7 mouse cellular contexts compared by ENCODE assay signal in the genomic region with DNA sequence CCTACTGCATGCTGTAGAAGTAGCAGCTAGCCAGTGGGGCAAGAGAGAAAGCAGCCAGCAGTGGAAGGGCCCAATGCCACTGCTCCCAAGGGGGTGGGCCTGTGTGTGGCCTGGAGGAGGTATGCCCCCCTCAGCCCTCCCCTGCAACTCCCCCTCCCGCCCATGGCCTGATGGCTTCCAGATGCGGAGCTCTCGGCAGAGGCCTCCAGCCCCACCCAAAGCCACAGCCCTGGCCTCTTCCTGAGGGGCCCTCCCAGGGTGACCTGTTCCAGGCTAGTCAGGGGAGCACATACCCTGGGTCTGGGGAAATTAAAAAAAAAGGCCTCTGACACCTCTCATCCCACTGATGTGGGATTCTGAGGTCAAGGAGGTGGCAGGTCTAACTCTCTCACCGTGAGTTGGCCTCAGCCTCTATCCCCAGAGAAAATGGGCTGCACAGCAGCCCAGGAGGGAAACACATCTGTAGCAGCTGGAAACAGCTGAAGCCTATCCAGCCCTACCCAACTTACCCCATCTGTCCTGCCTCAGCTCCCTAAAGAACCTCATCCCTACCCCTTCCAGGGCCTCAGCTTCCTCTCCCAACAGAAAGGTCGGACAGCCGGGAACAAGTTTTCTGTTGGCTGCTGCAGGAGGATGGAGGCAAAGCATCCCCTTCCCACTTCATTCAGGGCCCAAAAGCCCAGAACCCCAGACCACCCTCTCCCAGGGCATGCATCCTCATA. TPM values are rescaled to one million over a fixed set of nuclear protein-coding genes. Genes with fewer than 3 reads are reported as not detected.
A peak's percentile ranks its signal among the peaks of the same experiment; 100 is the strongest.
DNase-seq lines count a peak whose midpoint lies in the region; ATAC-seq and TF ChIP-seq lines count a peak whose summit lies in the region.

No protein-coding gene starts in this region.

- intact Hi-C loops in left cerebral cortex, postnatal 4 days (cut with DNase I) = no loop called here

- no peaks in the 10 kb centered on the region for H3K36me3 ChIP-seq in hindbrain, postnatal 0 days (ENCODE audit: insufficient read depth, low read length)
- H3K36me3 ChIP-seq in neural tube, embryonic 11.5 days (ENCODE audit: control insufficient read depth, insufficient read depth, low read length) = no peaks in the 10 kb centered on the region

- H3K4me1 ChIP-seq in hindbrain, postnatal 0 days (ENCODE audit: insufficient read depth, low read length) = peaks cover 15% of the 10 kb centered on the region
- H3K4me1 ChIP-seq in neural tube, embryonic 11.5 days (ENCODE audit: control insufficient read depth, insufficient read depth, low read length) = peaks cover 15% of the 10 kb centered on the region; the same call in 1 of the 2 replicates

- no peak overlapping the region for H3K4me3 ChIP-seq in hindbrain, postnatal 0 days (ENCODE audit: low read length)
- H3K4me3 ChIP-seq in neural tube, embryonic 11.5 days (ENCODE audit: low read depth, low read length) = no peak overlapping the region

- H3K27ac ChIP-seq in hindbrain, postnatal 0 days = no peak overlapping the region
- H3K27ac ChIP-seq in neural tube, embryonic 11.5 days (ENCODE audit: low read depth, low read length) = 0 out of 2 replicates have a peak overlapping the region, but pooled peaks have one; percentile 42

- WGBS in hindbrain, postnatal 0 days = 76% methylated on average over 6 of the region's 6 CpGs
- 39% methylated on average over 6 of the region's 6 CpGs for WGBS in neural tube, embryonic 11.5 days

- H3K27me3 ChIP-seq in hindbrain, postnatal 0 days (ENCODE audit: insufficient read depth, low read length) = no peaks in the 10 kb centered on the region
- no peaks in the 10 kb centered on the region for H3K27me3 ChIP-seq in neural tube, embryonic 11.5 days (ENCODE audit: control insufficient read depth, insufficient read depth, low read length)

- no peaks in the 10 kb centered on the region for H3K9me3 ChIP-seq in hindbrain, postnatal 0 days (ENCODE audit: low read length)
- no peaks in the 10 kb centered on the region for H3K9me3 ChIP-seq in neural tube, embryonic 11.5 days (ENCODE audit: control insufficient read depth, low read length)

- H3K9ac ChIP-seq in hindbrain, postnatal 0 days (replicated peaks; ENCODE audit: low read length) = 0 out of 2 replicates have a peak overlapping the region, but pooled peaks have one; percentile 13
- peak overlapping the region; percentile 3; the same call in 1 of the 2 replicates for H3K9ac ChIP-seq in neural tube, embryonic 11.5 days (ENCODE audit: low read length)

- 0 out of 2 replicates have a peak, but pooled peaks have one; percentile 28 for ATAC-seq in hindbrain, postnatal 0 days
- no peak for ATAC-seq in neural tube, embryonic 11.5 days (ENCODE audit: insufficient read depth, low FRiP score, low TSS enrichment)

- no peak overlapping the region for H3K4me2 ChIP-seq in hindbrain, postnatal 0 days (ENCODE audit: low read depth, low read length)
- no peak overlapping the region; the same call in 1 of the 2 replicates for H3K4me2 ChIP-seq in neural tube, embryonic 11.5 days (ENCODE audit: low read depth)

- DNase-seq in 3134 (ENCODE audit: extremely low read depth, insufficient read length, low spot score) = peak; percentile 84
- DNase-seq in 416B (ENCODE audit: low read depth) = peak; percentile 77
- DNase-seq in gastrocnemius, adult 18-20 months (ENCODE audit: low spot score) = peak; percentile 56
- no peak for DNase-seq in hindbrain, postnatal 0 days (ENCODE audit: low spot score)
- peak; percentile 53 for DNase-seq in neural tube, embryonic 11.5 days (ENCODE audit: low spot score)
- DNase-seq in left cerebral cortex, postnatal 4 days = no peak
- DNase-seq in right cerebral cortex, adult 18-20 months = no peak

- TF ChIP-seq CTCF in hindbrain, postnatal 0 days (IDR thresholded peaks at IDR 0.05; ENCODE audit: low read depth) = no peak

RNA-seq across cellular contexts. Expression of gene Tfap4, which starts 6.7 kb away (rescaled TPM):
- total RNA-seq in gastrocnemius, adult 18-20 months (2021) = 1 to 10 TPM; 2.7 to 2.9 TPM
- 7.8 and 9.3 TPM in 2 replicates for total RNA-seq in hindbrain, postnatal 0 days (2014; rRNA removed)
- polyA plus RNA-seq in hindbrain, postnatal 0 days (2015; fragmentation: Nextera tagmentation; extraction: Ambion mirVana) = 7.0 and 7.6 TPM in 2 replicates
- polyA plus RNA-seq in neural tube, embryonic 11.5 days (2014; fragmentation: Nextera tagmentation; extraction: Ambion mirVana) = 16.1 and 17.8 TPM in 2 replicates
- total RNA-seq in left cerebral cortex, postnatal 4 days (2021) = 10 to 100 TPM; 13.0 to 13.4 TPM

RNA-seq across cellular contexts. Expression of gene Srl, which starts 11.4 kb away (rescaled TPM):
- total RNA-seq in gastrocnemius, adult 18-20 months (2021) = 1,000 to 10,000 TPM; 1,111 to 1,154 TPM
- total RNA-seq in hindbrain, postnatal 0 days (2014; rRNA removed) = 28.3 and 50.6 TPM in 2 replicates
- 8.7 and 10.6 TPM in 2 replicates for polyA plus RNA-seq in hindbrain, postnatal 0 days (2015; fragmentation: Nextera tagmentation; extraction: Ambion mirVana)
- 31.1 and 35.7 TPM in 2 replicates for polyA plus RNA-seq in neural tube, embryonic 11.5 days (2014; fragmentation: Nextera tagmentation; extraction: Ambion mirVana)
- 10 to 100 TPM; 34.2 to 41.4 TPM for total RNA-seq in left cerebral cortex, postnatal 4 days (2021)

RNA-seq across cellular contexts. Expression of gene Glis2, which starts 41.5 kb away (rescaled TPM):
- total RNA-seq in gastrocnemius, adult 18-20 months (2021) = 1 to 10 TPM; 4.0 to 7.3 TPM
- 25.8 and 28.2 TPM in 2 replicates for total RNA-seq in hindbrain, postnatal 0 days (2014; rRNA removed)
- 12.0 and 12.5 TPM in 2 replicates for polyA plus RNA-seq in hindbrain, postnatal 0 days (2015; fragmentation: Nextera tagmentation; extraction: Ambion mirVana)
- 32.4 and 37.0 TPM in 2 replicates for polyA plus RNA-seq in neural tube, embryonic 11.5 days (2014; fragmentation: Nextera tagmentation; extraction: Ambion mirVana)
- total RNA-seq in left cerebral cortex, postnatal 4 days (2021) = 10 to 100 TPM; 29.0 to 32.8 TPM

Comparison
In these comparisons a context has a peak if more than half of its experiments do, and no peak if none do; other contexts are left out.
1. DNase-seq: peak in 3134 (single experiment), 416B (single experiment), gastrocnemius, adult 18-20 months (single experiment) and neural tube, embryonic 11.5 days (single experiment); none in hindbrain, postnatal 0 days (single experiment), left cerebral cortex, postnatal 4 days (single experiment) and right cerebral cortex, adult 18-20 months (single experiment).
2. RNA of gene Srl, which starts 11.4 kb away (total RNA-seq): 1,111 to 1,154 TPM in gastrocnemius, adult 18-20 months; 34.2 to 41.4 TPM in left cerebral cortex, postnatal 4 days and 28.3 to 50.6 TPM in hindbrain, postnatal 0 days; every median in the first group is over 10 times any median in the second.